9 mouse cellular contexts compared by ENCODE assay signal in the genomic region with DNA sequence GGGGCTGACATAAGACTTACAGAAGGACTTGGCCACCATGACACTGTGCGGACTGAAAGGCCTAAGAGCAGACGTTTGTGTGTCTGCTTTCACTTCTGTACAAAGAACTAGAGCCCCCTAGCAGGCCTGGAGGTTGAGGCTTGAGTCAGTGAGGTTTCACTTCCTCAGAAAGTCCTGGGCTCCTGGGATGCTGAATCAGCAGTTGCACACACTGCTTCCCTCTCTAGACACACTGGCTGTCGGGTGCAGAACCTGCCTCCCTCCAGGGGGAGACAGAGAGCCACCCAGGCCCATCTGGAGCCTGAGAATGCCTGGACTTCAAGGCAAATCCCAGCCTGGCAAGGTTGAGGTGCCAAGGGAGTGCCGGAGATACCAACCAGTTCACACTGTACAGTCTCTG. TPM values are rescaled to one million over a fixed set of nuclear protein-coding genes. Genes with fewer than 3 reads are reported as not detected.
DNase-seq lines count a peak whose midpoint lies in the region; ATAC-seq and TF ChIP-seq lines count a peak whose summit lies in the region.
"Had no signal": no experiment of that assay in that cellular context is flagged by ENCODE, and none has a peak within 500 bp of the region (broad histone marks: within the 10 kb centered on the region; RNA-seq: fewer than 3 reads in every experiment).

No protein-coding gene starts in this region.

- intact Hi-C loops in heart, postnatal 10 days (cut with DNase I): loop anchor here (2.0 to 5.0 kb wide), 2 partner anchors 48 to 126 kb away; no protein-coding TSS in a partner anchor

- H3K27me3 ChIP-seq in E14TG2a.4 (ENCODE audit: insufficient read depth, low read length): peaks cover 18% of the 10 kb centered on the region
- H3K27me3 ChIP-seq in embryonic facial prominence, embryonic 15.5 days: no peaks in the 10 kb centered on the region
- no peaks in the 10 kb centered on the region for H3K27me3 ChIP-seq in forebrain, embryonic 14.5 days (replicated peaks; ENCODE audit: control insufficient read depth, insufficient read depth, low read length)

- no peaks in the 10 kb centered on the region for H3K36me3 ChIP-seq in E14TG2a.4 (ENCODE audit: insufficient read depth, low read length)
- H3K36me3 ChIP-seq in embryonic facial prominence, embryonic 15.5 days: no peaks in the 10 kb centered on the region
- no peaks in the 10 kb centered on the region for H3K36me3 ChIP-seq in forebrain, embryonic 14.5 days (ENCODE audit: control insufficient read depth, insufficient read depth, low read length)
- H3K36me3 ChIP-seq: liver, embryonic 15.5 days had no signal

- no peak; the same call in 1 of the 2 replicates for ATAC-seq in embryonic facial prominence, embryonic 15.5 days (ENCODE audit: insufficient number of reproducible peaks, low FRiP score, low TSS enrichment, low read depth)
- no peak for ATAC-seq in forebrain, embryonic 14.5 days

- no peak overlapping the region for H3K4me2 ChIP-seq in embryonic facial prominence, embryonic 15.5 days (replicated peaks)
- H3K4me2 ChIP-seq in forebrain, embryonic 14.5 days (ENCODE audit: low read length): no peak overlapping the region
- H3K4me2 ChIP-seq: liver, embryonic 15.5 days had no signal

- peak overlapping the region; percentile 66; the same call in 1 of the 2 replicates for H3K27ac ChIP-seq in embryonic facial prominence, embryonic 15.5 days (replicated peaks)
- H3K27ac ChIP-seq in forebrain, embryonic 14.5 days (ENCODE audit: low read depth, low read length): no peak overlapping the region
- H3K27ac ChIP-seq: liver, embryonic 15.5 days had no signal

- H3K9me3 ChIP-seq in E14TG2a.4 (ENCODE audit: low read length): no peaks in the 10 kb centered on the region
- H3K9me3 ChIP-seq in embryonic facial prominence, embryonic 15.5 days (replicated peaks): no peaks in the 10 kb centered on the region
- no peaks in the 10 kb centered on the region for H3K9me3 ChIP-seq in forebrain, embryonic 14.5 days (replicated peaks; ENCODE audit: control insufficient read depth, low read length)
- H3K9me3 ChIP-seq: liver, embryonic 15.5 days had no signal

- no peak overlapping the region for H3K9ac ChIP-seq in embryonic facial prominence, embryonic 15.5 days
- H3K9ac ChIP-seq in forebrain, embryonic 14.5 days (ENCODE audit: low read length): no peak overlapping the region
- H3K9ac ChIP-seq: liver, embryonic 15.5 days had no signal

- TF ChIP-seq CTCF in E14TG2a.4 (conservative IDR thresholded peaks at IDR 0.05; ENCODE audit: low read length): peak; percentile 77

- no peak overlapping the region for H3K4me3 ChIP-seq in E14TG2a.4 (replicated peaks; ENCODE audit: low read length)
- H3K4me3 ChIP-seq in embryonic facial prominence, embryonic 15.5 days (replicated peaks): no peak overlapping the region
- no peak overlapping the region for H3K4me3 ChIP-seq in forebrain, embryonic 14.5 days (ENCODE audit: low read depth, low read length)
- H3K4me3 ChIP-seq: liver, embryonic 15.5 days had no signal

- H3K4me1 ChIP-seq in E14TG2a.4 (replicated peaks; ENCODE audit: low read depth, low read length): peaks cover 56% of the 10 kb centered on the region
- peaks cover 34% of the 10 kb centered on the region for H3K4me1 ChIP-seq in embryonic facial prominence, embryonic 15.5 days
- H3K4me1 ChIP-seq in forebrain, embryonic 14.5 days (ENCODE audit: control insufficient read depth, insufficient read depth, low read length): peaks cover 10% of the 10 kb centered on the region; the same call in 1 of the 2 replicates

- 54% methylated on average over 4 of the region's 4 CpGs for WGBS in embryonic facial prominence, embryonic 15.5 days
- 65% methylated on average over 4 of the region's 4 CpGs for WGBS in forebrain, embryonic 14.5 days

- DNase-seq in adrenal gland, adult (ENCODE audit: inconsistent age in 2 of 2, low spot score in 1 of 2): peak; percentile 90 to 96
- DNase-seq in heart, postnatal 10 days: peak; percentile 79 to 86
- peak; percentile 80 to 85 for DNase-seq in layer of hippocampus, postnatal 10 days (ENCODE audit: low spot score in 2 of 2)
- peak; percentile 87 for DNase-seq in lung, postnatal 36 days
- DNase-seq in spleen, adult 12 weeks (ENCODE audit: low spot score): peak; percentile 56
- no peak for DNase-seq in forebrain, embryonic 14.5 days (ENCODE audit: low spot score)

RNA-seq across cellular contexts. Expression of gene Mybph, which starts 3.1 kb away (rescaled TPM):
- 102 and 127 TPM in 2 replicates for polyA plus RNA-seq in embryonic facial prominence, embryonic 15.5 days (2015; fragmentation: Nextera tagmentation; extraction: Ambion mirVana)
- total RNA-seq in heart, postnatal 10 days (2021): under 1 TPM in 1 of 2 experiments, not detected in 1; 0.32 TPM
- not detected for total RNA-seq in layer of hippocampus, postnatal 10 days (2021)
- 0.10 TPM in 1 of 2 replicates, not detected in the other for polyA plus RNA-seq in forebrain, embryonic 14.5 days (2014; fragmentation: Nextera tagmentation; extraction: Ambion mirVana)

RNA-seq across cellular contexts. Expression of gene Chil1, which starts 14.4 kb away (rescaled TPM):
- 22.8 and 30.2 TPM in 2 replicates for polyA plus RNA-seq in embryonic facial prominence, embryonic 15.5 days (2015; fragmentation: Nextera tagmentation; extraction: Ambion mirVana)
- total RNA-seq in heart, postnatal 10 days (2021): under 1 TPM; 0.53 to 0.55 TPM
- total RNA-seq in layer of hippocampus, postnatal 10 days (2021): 1 to 10 TPM; 5.4 to 6.5 TPM
- 2.5 and 3.7 TPM in 2 replicates for polyA plus RNA-seq in forebrain, embryonic 14.5 days (2014; fragmentation: Nextera tagmentation; extraction: Ambion mirVana)

RNA-seq across cellular contexts. Expression of gene Adora1, which starts 38.8 kb away (rescaled TPM):
- polyA plus RNA-seq in embryonic facial prominence, embryonic 15.5 days (2015; fragmentation: Nextera tagmentation; extraction: Ambion mirVana): 3.8 and 4.1 TPM in 2 replicates
- total RNA-seq in heart, postnatal 10 days (2021): 10 to 100 TPM; 12.0 to 19.4 TPM
- total RNA-seq in layer of hippocampus, postnatal 10 days (2021): 100 to 1,000 TPM; 162 to 169 TPM
- polyA plus RNA-seq in forebrain, embryonic 14.5 days (2014; fragmentation: Nextera tagmentation; extraction: Ambion mirVana): 5.4 and 7.1 TPM in 2 replicates

Comparison
In these comparisons a context has a peak if more than half of its experiments do, and no peak if none do; other contexts are left out.
1. RNA of gene Chil1, which starts 14.4 kb away (total RNA-seq): 5.4 to 6.5 TPM in layer of hippocampus, postnatal 10 days; 0.53 to 0.55 TPM in heart, postnatal 10 days; every median in the first group is over 4 times any median in the second.
2. RNA of gene Adora1, which starts 38.8 kb away (total RNA-seq): 162 to 169 TPM in layer of hippocampus, postnatal 10 days; 12.0 to 19.4 TPM in heart, postnatal 10 days; every median in the first group is over 4 times any median in the second.